19 mouse cellular contexts compared by ENCODE assay signal in genomic region chr7:79226834-79227486, GRCm38 (mm10).
"Had no signal": no experiment of that assay in that cellular context is flagged by ENCODE, and none has a peak within 500 bp of the region (broad histone marks: within the 10 kb centered on the region; RNA-seq: fewer than 3 reads in every experiment).

No protein-coding gene starts in this region.

- H3K27me3 ChIP-seq: limb, embryonic 12.5 days; limb, embryonic 15.5 days; liver, embryonic 13.5 days; midbrain, embryonic 12.5 days; midbrain, embryonic 15.5 days; neural tube, embryonic 13.5 days; stomach, embryonic 15.5 days had no signal

- H3K4me2 ChIP-seq: limb, embryonic 12.5 days; limb, embryonic 15.5 days; liver, embryonic 13.5 days; midbrain, embryonic 12.5 days; midbrain, embryonic 15.5 days; neural tube, embryonic 13.5 days; stomach, embryonic 15.5 days had no signal

- H3K27ac ChIP-seq: limb, embryonic 12.5 days; limb, embryonic 15.5 days; liver, embryonic 13.5 days; macrophage; midbrain, embryonic 12.5 days; midbrain, embryonic 15.5 days; neural tube, embryonic 13.5 days; stomach, embryonic 15.5 days had no signal

- H3K4me1 ChIP-seq: limb, embryonic 12.5 days; liver, embryonic 13.5 days; midbrain, embryonic 12.5 days; midbrain, embryonic 15.5 days; neural tube, embryonic 13.5 days; stomach, embryonic 15.5 days had no signal

- H3K36me3 ChIP-seq: limb, embryonic 12.5 days; limb, embryonic 15.5 days; liver, embryonic 13.5 days; midbrain, embryonic 12.5 days; midbrain, embryonic 15.5 days; neural tube, embryonic 13.5 days; stomach, embryonic 15.5 days had no signal

- H3K9me3 ChIP-seq: limb, embryonic 12.5 days; limb, embryonic 15.5 days; liver, embryonic 13.5 days; midbrain, embryonic 12.5 days; midbrain, embryonic 15.5 days; neural tube, embryonic 13.5 days; stomach, embryonic 15.5 days had no signal

- H3K9ac ChIP-seq: limb, embryonic 12.5 days; limb, embryonic 15.5 days; liver, embryonic 13.5 days; midbrain, embryonic 12.5 days; midbrain, embryonic 15.5 days; neural tube, embryonic 13.5 days; stomach, embryonic 15.5 days had no signal

- ATAC-seq: midbrain, embryonic 15.5 days had no signal

- DNase-seq: kidney, adult 9 months; kidney, postnatal 14 days; kidney, postnatal 4 days; left cerebral cortex, postnatal 4 days; liver, embryonic 13.5 days; lung, adult 2 months; lung, postnatal 14 days; retina, postnatal 1 day; right cerebral cortex, postnatal 25 days; spleen, adult 18-20 months; thymus, postnatal 25 days had no signal

- H3K4me3 ChIP-seq: limb, embryonic 12.5 days; limb, embryonic 15.5 days; liver, embryonic 13.5 days; midbrain, embryonic 12.5 days; midbrain, embryonic 15.5 days; myocyte; neural tube, embryonic 13.5 days; stomach, embryonic 15.5 days had no signal
